Mouse (Mus musculus) liver, embryonic 16.5 days (tissue): ENCODE data around the gene Tmem104. TPM values are rescaled to one million over a fixed set of nuclear protein-coding genes. Genes with fewer than 3 reads are reported as not detected.

Source experiments
- ATAC-seq: fragments of 200-750 bp; cut with Nextera tagmentation; 2 replicates; pipeline ENCODE4 v1.8.0; 2017; ENCODE audit warnings: low read depth, mild to moderate bottlenecking, moderate number of reproducible peaks, moderate library complexity
- H3K27ac ChIP-seq: fragments of 300-500 bp; sonication (generic); 2 replicates; pipeline ENCODE4 v1.5.1; 2014; ENCODE audit warnings: mild to moderate bottlenecking, low read length
- H3K27me3 ChIP-seq: fragments of 300-500 bp; sonication (generic); 2 replicates; pipeline ENCODE4 v1.6.1; 2014; ENCODE audit warnings: low read depth, low read length, mixed read lengths; ENCODE audit not compliant: control insufficient read depth, insufficient read depth
- H3K36me3 ChIP-seq: fragments of 300-500 bp; sonication (generic); 2 replicates; pipeline ENCODE4 v1.6.1; 2014; ENCODE audit warnings: mild to moderate bottlenecking; ENCODE audit not compliant: control insufficient read depth, insufficient read depth
- H3K4me1 ChIP-seq: fragments of 300-500 bp; sonication (generic); 2 replicates; pipeline ENCODE4 v1.6.1; 2014; ENCODE audit warnings: low read depth, low read length, mixed read lengths; ENCODE audit not compliant: control insufficient read depth
- H3K4me2 ChIP-seq: fragments of 300-500 bp; sonication (generic); 2 replicates; pipeline ENCODE4 v1.6.1; 2014; ENCODE audit warnings: low read depth, low read length, mixed read lengths
- H3K4me3 ChIP-seq: fragments of 300-500 bp; sonication (generic); 2 replicates; pipeline ENCODE4 v1.5.1; 2014; ENCODE audit warnings: low read depth, mild to moderate bottlenecking, low read length
- H3K9ac ChIP-seq: fragments of 300-500 bp; sonication (generic); 2 replicates; pipeline ENCODE4 v1.6.1; 2014; ENCODE audit warnings: low read depth, low read length
- H3K9me3 ChIP-seq: fragments of 300-500 bp; sonication (generic); replicated peaks from 2 replicates; pipeline ENCODE4 v1.6.1; 2016; ENCODE audit warnings: low read length; ENCODE audit not compliant: control insufficient read depth
- WGBS: fragments of 180-500 bp; shearing (Covaris S2); extraction: QIAGEN DNeasy Blood & Tissue Kit; methylation state at CpG from one replicate; pipeline ENCODE4 v1.1.7; 2014; ENCODE audit not compliant: insufficient replicate concordance; 5-methylcytosine and 5-hydroxymethylcytosine counted together
- polyA plus RNA-seq: library from polyadenylated mRNA; unstranded; fragments of >200 nt; fragmentation: Nextera tagmentation; extraction: Ambion mirVana; gene quantifications from 2 replicates; pipeline ENCODE4 v1.2.1, GENCODE M21; 2015

The Tmem104 gene
- polyA plus RNA-seq: 5.9 and 6.4 TPM in 2 replicates

DNA sequence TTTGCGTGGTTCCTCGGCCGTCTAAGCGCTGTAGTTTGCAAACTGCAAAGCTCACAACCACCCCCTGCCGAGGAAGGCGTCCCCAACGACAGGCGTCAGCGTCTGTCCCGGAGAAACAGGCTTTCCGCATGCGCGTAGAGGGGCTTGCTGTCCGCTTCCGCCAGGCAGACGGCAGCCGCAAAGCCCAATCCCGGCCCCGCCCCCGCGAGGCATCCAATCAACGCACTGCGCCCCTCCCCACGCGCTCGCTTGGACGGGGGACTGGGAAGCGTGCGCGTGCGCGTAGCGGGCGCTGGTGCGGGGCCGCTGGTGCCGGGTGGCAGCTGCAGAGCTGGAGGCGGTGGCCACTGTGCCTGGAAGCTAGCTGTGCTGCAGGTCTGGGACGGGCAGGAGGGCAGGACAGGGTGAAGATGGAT, at the start of gene Tmem104:
Gene Tmem104, plus strand, starts transcription at position 264 of the 416 bp plus-strand sequence.
- Histone ChIP-seq H3K4me3 (peak within 1 kb of the TSS; percentile 69), H3K9ac (peak within 1 kb of the TSS; percentile 67), H3K36me3 (no peaks in the 10 kb centered on the region), H3K4me2 (peak within 1 kb of the TSS; percentile 82), H3K4me1 (peaks cover 30% of the 10 kb centered on the region), H3K27ac (peak within 1 kb of the TSS; percentile 76), H3K27me3 (no peaks in the 10 kb centered on the region), H3K9me3 (no peaks in the 10 kb centered on the region)
- peak; percentile 92 for ATAC-seq
- WGBS: under 1% methylated on average over 38 of the region's 39 CpGs

DNA sequence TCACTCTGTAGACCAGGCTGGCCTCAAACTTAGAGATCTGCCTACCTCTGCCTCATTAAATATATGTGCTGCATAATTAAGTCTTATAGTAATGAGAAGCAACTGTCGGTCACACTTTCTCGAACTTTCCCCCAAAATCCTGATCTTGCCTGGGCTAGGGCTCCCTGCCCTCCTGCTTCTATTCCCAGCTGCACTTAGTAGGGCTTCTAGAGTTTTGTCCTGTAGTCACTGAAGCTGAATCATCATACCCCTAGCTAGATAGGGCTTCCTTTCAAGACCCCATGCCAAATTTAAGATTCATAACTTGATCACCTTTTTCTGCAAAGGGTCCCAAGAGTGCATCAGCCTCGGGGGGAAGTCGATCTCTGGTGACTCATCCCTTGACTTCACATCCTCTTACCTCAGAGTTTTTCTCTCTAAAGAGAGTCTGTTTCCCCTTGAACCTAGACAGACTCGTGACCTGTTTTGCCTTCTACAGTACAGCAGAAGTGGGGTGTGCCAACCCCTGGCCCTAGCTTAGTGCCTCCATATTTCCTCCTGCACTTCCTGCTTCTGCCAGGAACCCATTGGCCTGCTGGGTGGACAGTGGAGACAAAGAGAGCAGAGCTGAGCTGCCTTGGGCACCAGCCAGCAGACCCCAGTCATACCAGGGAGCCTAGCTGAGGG, 48.6 kb upstream of the Tmem104 start:
- ATAC-seq: peak; percentile 45; the same call in 1 of the 2 replicates
- H3K4me2 ChIP-seq: no peak overlapping the region
- no peak overlapping the region for H3K9ac ChIP-seq
- H3K4me3 ChIP-seq: no peak overlapping the region
- no peaks in the 10 kb centered on the region for H3K4me1 ChIP-seq
- H3K27ac ChIP-seq: peak overlapping the region; percentile 43; the same call in 1 of the 2 replicates
- H3K27me3 ChIP-seq: no peaks in the 10 kb centered on the region
- no peaks in the 10 kb centered on the region for H3K36me3 ChIP-seq
- H3K9me3 ChIP-seq: no peaks in the 10 kb centered on the region
- 40% methylated on average over 5 of the region's 5 CpGs for WGBS

DNA sequence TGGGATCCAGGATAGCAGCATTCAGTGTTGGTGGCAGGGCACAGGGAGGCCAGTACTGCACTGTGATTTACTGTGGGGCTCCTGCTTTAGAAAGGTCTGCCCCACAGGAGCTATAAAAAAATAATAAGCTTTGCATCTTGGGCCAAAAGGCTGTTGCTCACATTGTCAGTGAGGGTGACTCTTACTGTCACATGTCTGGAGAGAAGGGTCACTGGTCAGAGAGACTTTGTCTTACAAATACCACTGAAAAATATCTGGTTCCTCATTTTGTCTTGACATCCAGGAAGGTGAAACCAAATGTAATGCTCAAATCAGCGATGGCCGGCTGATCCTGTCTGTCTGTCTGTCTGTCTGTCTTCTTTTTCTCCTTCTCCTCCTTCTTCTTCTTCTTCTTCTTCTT, 45.3 kb upstream of the Tmem104 start:
- H3K4me3 ChIP-seq: no peak overlapping the region
- H3K27me3 ChIP-seq: no peaks in the 10 kb centered on the region
- no peak for ATAC-seq
- H3K4me1 ChIP-seq: no peaks in the 10 kb centered on the region
- WGBS: 26% methylated on average over 2 of the region's 2 CpGs
- no peak overlapping the region for H3K4me2 ChIP-seq
- no peaks in the 10 kb centered on the region for H3K36me3 ChIP-seq
- H3K9ac ChIP-seq: no peak overlapping the region
- no peak overlapping the region for H3K27ac ChIP-seq
- no peaks in the 10 kb centered on the region for H3K9me3 ChIP-seq

DNA sequence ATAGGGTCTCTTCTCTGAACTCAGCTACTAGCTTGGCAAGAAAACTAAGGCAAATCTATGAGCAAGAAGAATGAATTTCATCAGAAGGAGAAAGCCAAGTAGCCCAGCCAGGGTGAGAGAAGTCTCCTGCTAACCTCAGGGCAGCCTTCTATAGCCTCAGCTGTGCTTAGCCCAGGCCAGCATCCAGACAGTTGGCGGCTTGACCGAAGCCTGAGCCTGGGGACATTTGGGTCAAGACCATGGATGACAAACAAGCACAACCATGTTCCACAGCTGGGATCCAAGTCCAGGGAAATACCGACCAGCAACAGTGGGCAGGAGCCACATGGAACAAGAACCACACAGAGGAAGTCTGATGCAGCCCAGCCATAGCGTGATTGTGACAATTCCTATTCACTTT, 39.5 kb upstream of the Tmem104 start:
- H3K9ac ChIP-seq: no peak overlapping the region
- H3K4me3 ChIP-seq: no peak overlapping the region
- H3K4me2 ChIP-seq: no peak overlapping the region
- H3K36me3 ChIP-seq: no peaks in the 10 kb centered on the region
- H3K4me1 ChIP-seq: no peaks in the 10 kb centered on the region; the same call in 1 of the 2 replicates
- ATAC-seq: no peak
- H3K27ac ChIP-seq: no peak overlapping the region
- WGBS: 67% methylated on average over 4 of the region's 4 CpGs
- H3K9me3 ChIP-seq: no peaks in the 10 kb centered on the region
- H3K27me3 ChIP-seq: peaks cover 3% of the 10 kb centered on the region; the same call in 1 of the 2 replicates

DNA sequence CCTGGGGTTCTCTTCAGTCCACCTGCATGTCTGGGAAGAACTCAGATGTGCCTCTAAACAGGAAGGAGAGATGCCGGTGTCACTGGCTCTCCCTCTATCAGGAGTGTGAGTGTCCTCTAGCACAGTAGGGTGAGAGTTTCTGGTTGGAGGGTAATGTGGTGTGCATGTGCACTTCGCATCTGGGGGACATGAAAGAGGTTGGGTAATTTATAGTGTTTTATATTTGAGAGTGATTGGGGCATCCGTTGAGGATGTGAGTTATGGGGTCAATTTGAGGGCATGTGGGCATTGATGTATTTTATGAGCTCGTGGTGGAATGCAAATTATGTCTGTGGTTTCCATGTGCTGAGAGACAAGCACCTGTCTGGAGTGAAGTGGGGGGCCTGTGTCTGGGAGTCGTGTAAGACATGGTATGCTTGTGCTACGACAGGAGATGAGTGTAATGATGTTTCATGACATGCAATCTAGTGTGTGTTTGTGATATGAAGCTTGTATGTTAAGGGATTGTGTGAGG, 36.5 kb upstream of the Tmem104 start:
- no peak overlapping the region for H3K4me3 ChIP-seq
- peaks cover 10% of the 10 kb centered on the region for H3K4me1 ChIP-seq
- H3K9ac ChIP-seq: no peak overlapping the region
- peaks cover 14% of the 10 kb centered on the region for H3K27me3 ChIP-seq
- no peak for ATAC-seq
- H3K4me2 ChIP-seq: no peak overlapping the region
- no peaks in the 10 kb centered on the region for H3K9me3 ChIP-seq
- H3K27ac ChIP-seq: no peak overlapping the region
- H3K36me3 ChIP-seq: no peaks in the 10 kb centered on the region
- 43% methylated on average over 6 of the region's 6 CpGs for WGBS

DNA sequence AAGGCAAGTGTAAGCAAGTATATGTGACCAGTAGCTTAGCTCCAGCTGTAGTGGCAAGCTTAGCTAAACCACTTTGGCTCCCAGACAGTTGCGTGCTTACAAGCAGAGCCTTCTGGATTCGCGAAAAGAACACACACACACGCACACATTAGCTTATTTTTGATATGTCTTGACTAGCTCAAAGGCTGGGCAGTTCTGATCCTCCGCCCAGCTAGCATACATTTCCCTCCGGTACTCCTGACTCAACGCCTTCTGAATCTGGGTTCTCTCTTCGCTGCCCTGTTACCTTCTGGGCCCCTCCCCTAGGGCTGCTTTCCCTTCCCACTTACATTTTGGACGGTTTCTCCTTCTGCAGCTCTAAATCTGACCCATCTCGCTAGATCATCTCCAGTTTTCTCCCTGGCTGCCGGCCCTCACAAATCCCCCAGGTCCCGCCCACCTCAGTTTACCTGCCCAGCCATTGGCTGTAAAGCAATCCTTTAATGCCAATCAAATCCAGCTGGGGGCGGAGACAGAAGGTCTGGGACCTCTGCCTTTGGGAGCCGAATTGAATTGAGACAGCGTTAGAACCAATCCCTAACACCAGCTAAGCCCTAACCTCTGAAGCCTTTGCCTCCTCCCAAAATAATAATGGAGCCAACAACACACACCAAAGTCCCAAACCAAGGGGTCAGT, 35.4 kb upstream of the Tmem104 start:
- ATAC-seq: no peak
- Histone ChIP-seq H3K9me3 (no peaks in the 10 kb centered on the region), H3K4me2 (peak overlapping the region; percentile 30), H3K4me3 (peak overlapping the region; percentile 25), H3K4me1 (peaks cover 10% of the 10 kb centered on the region), H3K36me3 (no peaks in the 10 kb centered on the region), H3K27me3 (peaks cover 14% of the 10 kb centered on the region), H3K9ac (no peak overlapping the region), H3K27ac (no peak overlapping the region)
- WGBS: 18% methylated on average over 15 of the region's 15 CpGs

DNA sequence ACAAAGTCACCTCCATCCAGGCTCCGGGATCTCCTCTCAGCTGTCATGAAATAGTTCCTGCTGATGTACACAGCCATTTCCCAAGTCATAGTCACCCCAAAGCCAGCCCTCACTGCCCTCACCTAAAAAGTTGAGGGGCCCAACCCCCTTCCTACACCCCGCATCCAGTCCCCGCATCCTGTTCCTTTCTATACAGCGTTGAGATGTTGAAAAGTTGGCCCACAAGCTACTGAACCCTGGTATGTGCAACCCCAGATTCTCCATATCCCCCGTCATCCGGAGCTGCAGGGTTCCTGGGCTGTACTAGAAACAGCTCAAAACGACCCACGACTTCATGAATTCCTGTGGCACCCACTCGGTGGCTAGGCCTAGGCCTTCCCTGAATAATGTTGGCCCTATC, 34.2 kb upstream of the Tmem104 start:
- peaks cover 10% of the 10 kb centered on the region for H3K4me1 ChIP-seq
- H3K4me2 ChIP-seq: no peak overlapping the region
- no peaks in the 10 kb centered on the region for H3K36me3 ChIP-seq
- H3K27ac ChIP-seq: no peak overlapping the region
- H3K9me3 ChIP-seq: no peaks in the 10 kb centered on the region
- no peak for ATAC-seq
- WGBS: 67% methylated on average over 9 of the region's 9 CpGs
- H3K27me3 ChIP-seq: peaks cover 14% of the 10 kb centered on the region
- H3K4me3 ChIP-seq: no peak overlapping the region
- no peak overlapping the region for H3K9ac ChIP-seq

DNA sequence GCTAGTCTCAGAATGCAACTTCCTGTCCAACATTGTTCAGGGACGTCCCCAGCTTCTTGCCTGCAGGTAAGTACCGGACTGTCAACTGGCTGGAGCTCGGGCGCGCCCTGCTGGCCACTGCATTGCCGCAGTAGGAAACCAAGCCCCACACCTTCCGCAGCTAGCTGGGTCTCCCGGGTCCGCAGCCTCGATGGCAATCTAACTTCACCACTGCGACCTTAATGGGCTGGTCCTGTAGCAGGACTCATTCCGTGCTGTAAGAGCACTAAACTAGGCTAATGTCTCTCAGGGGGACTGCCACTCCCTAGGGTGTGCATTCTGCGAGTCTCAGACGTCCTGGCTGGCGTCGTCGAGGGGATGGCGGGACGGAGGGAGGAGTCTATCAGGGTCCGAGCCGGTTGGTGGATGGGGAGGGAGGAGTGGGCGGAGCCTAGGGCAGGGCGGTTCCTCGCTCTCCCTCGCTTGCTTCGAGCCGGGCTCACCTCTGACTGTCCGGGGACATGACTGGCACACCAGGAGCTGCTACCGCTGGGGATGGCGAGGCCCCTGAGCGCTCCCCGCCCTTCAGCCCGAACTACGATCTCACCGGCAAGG, 33.5 kb upstream of the Tmem104 start:
- Histone ChIP-seq H3K4me1 (peaks cover 10% of the 10 kb centered on the region), H3K9ac (no peak overlapping the region), H3K36me3 (no peaks in the 10 kb centered on the region), H3K27ac (no peak overlapping the region), H3K4me2 (peak overlapping the region; percentile 56), H3K4me3 (peak overlapping the region; percentile 51), H3K9me3 (no peaks in the 10 kb centered on the region), H3K27me3 (peaks cover 14% of the 10 kb centered on the region)
- 0% methylated on average over 34 of the region's 35 CpGs for WGBS
- ATAC-seq: peak; percentile 80
